Mouse (Mus musculus) cortical plate, adult 2 months (tissue): ENCODE results near the gene Gga1.

ENCODE experiments used
- CTCF ChIP-seq: fragments of 200-500 bp; IDR thresholded peaks from 2 replicates; pipeline ENCODE4 v1.5.1; 2011; ENCODE audit warnings: mild to moderate bottlenecking, control low read depth, low read length; ENCODE audit not compliant: insufficient read depth; ENCODE audit errors: extremely low read depth
- POLR2A ChIP-seq: fragments of 200-500 bp; IDR thresholded peaks from 2 replicates; pipeline ENCODE4 v1.6.1; 2011; ENCODE audit warnings: mild to moderate bottlenecking, low read length, control low read depth; ENCODE audit not compliant: insufficient read depth; ENCODE audit errors: extremely low read depth

- TF ChIP-seq POLR2A: no peak
- TF ChIP-seq CTCF: no peak
These were observed 33.2 kb upstream of the Gga1 start for GRCm38 (mm10) chr15:78843581-78844469.
